Mouse (Mus musculus) lung, adult 2 months (tissue): ENCODE measurements around the gene Cfap43.

ENCODE experiments used
- CTCF ChIP-seq: fragments of 200-500 bp; IDR thresholded peaks from 2 replicates; pipeline ENCODE4 v1.5.1; 2011; ENCODE audit warnings: mild to moderate bottlenecking, low read length, control low read depth; ENCODE audit not compliant: insufficient read depth
- POLR2A ChIP-seq: fragments of 200-500 bp; IDR thresholded peaks from 2 replicates; pipeline ENCODE4 v1.6.1; 2011; ENCODE audit warnings: low read depth, mild to moderate bottlenecking, control low read depth, low read length, borderline replicate concordance; ENCODE audit errors: extremely low read depth

DNA sequence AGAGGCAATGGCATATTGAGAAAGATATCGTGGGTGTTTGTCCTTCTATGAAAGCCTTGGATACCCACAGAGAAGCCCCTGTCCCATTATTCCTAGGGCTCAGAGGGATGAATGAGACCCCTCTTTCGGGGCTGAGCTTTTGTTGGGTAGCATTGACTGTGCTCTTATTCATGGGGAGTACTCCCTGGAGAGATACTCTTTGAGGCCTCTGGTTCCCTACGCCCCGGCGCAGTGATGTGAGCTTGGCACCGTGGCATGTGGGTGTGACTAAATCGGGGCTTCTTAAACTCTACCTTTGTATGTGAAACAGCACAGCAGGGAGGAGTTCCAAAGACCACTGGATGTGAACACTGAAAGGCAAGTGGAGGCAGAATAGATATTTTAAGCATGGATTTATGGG lies 122.4 kb downstream of the Cfap43 start:
- no peak for TF ChIP-seq POLR2A
- TF ChIP-seq CTCF, result no peak
